Mouse (Mus musculus): ENCODE data around the gene Gm37240. TPM values are rescaled to one million over a fixed set of nuclear protein-coding genes. Genes with fewer than 3 reads are reported as not detected.

Gm37240 gene
- polyA plus RNA-seq, 1 experiment from 2014 or later: 3.0 TPM

DNA sequence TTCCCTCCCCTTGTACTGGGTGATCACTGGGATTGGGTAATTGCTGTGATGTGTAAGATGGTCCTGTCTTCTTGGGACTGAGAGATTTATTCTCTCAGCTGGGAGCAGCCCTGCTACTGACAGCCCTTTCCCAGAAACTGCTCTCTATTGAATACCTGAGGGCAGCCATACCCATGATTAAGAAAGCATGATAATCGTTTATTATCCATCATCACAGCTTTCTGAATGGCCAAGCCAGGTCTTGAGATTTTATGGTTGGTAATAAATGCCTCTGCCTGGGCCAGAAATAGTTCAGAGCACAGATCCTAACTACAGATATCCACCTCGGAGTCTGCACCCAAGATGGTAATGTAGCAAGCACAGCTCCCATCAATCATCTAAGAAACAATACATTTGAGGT lies 129.4 kb downstream of the Gm37240 start:
- no peaks in the 10 kb centered on the region for H3K27me3 ChIP-seq (ENCODE audit: insufficient read depth, poor library complexity, severe bottlenecking)
- WGBS: 54% methylated on average over 2 of the region's 2 CpGs
- H3K4me1 ChIP-seq: no peaks in the 10 kb centered on the region
- no peak overlapping the region for H3K27ac ChIP-seq
- no peak for DNase-seq (ENCODE audit: low spot score)
- no peaks in the 10 kb centered on the region for H3K9me3 ChIP-seq
- H3K4me3 ChIP-seq: no peak overlapping the region
- H3K36me3 ChIP-seq: no peaks in the 10 kb centered on the region

DNA sequence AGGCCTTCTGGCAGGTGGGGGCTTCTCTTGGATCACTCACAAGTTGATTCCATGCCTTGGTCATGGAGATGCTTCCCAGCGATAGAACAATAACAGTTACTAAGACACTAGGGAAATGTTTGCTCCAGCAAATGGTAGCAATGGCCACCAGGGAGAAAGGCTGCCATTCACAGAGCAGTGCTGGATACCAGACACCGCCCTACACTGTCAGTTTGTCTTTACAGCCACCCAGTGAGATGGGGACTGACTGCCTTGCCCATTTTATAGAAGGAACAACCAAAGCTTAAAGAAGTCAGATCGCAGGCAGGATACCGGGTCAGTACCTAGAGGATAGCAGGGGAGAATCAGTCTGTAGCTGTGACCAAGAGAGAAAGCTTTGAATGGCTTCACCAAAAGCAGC lies 129.9 kb downstream of the Gm37240 start:
- Histone ChIP-seq H3K36me3 (no peaks in the 10 kb centered on the region), H3K9me3 (no peaks in the 10 kb centered on the region), H3K27me3 (ENCODE audit: insufficient read depth, poor library complexity, severe bottlenecking) (no peaks in the 10 kb centered on the region), H3K27ac (no peak overlapping the region), H3K4me1 (no peaks in the 10 kb centered on the region), H3K4me3 (no peak overlapping the region)
- no peak for DNase-seq (ENCODE audit: low spot score)
- 85% methylated on average over 4 of the region's 4 CpGs for WGBS

DNA sequence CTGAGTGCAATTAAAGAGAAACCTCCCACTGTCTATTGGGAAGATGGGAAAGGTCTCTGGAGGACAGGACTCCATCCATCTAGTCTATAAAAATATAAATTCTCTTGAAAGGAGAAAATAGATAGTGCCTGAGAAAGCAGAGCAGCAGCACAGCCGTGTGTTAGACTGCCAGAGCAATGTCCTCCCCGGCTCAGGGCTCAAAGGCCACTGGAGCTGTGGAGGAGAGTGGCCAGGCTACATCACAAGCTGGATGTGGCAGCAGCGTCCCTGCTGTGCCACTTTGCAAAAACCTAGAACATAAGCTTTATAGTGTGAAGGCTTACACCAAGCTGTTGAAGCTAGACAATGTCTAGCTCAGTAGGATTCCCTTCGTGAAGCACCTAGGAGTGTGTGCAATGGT lies 138.0 kb downstream of the Gm37240 start:
- DNase-seq (ENCODE audit: low spot score): no peak
- Histone ChIP-seq H3K27me3 (ENCODE audit: insufficient read depth, poor library complexity, severe bottlenecking) (no peaks in the 10 kb centered on the region), H3K4me1 (peaks cover 7% of the 10 kb centered on the region), H3K27ac (no peak overlapping the region), H3K4me3 (no peak overlapping the region), H3K36me3 (no peaks in the 10 kb centered on the region), H3K9me3 (no peaks in the 10 kb centered on the region)
- 42% methylated on average over 4 of the region's 4 CpGs for WGBS

DNA sequence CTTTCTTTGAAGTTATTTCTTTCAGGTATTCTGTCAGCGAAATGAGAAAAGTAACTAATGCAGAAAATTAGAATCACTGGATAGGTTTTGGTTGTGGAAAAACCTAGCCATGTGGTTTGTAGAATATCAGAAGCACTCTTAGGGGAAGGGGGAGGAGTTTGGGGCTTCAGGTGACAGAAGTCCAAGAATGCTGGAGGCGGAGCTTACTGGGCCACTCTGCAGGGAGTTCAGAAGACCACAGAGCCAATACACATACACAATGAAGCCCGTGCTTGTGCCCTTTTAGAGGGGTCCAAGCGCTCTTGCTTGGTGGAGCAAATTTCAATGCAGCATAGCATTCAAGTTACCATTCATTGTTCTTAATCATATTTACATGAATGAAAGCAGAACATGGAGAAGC lies 138.5 kb downstream of the Gm37240 start:
- WGBS: 26% methylated on average over 4 of the region's 4 CpGs
- no peaks in the 10 kb centered on the region for H3K27me3 ChIP-seq (ENCODE audit: insufficient read depth, poor library complexity, severe bottlenecking)
- DNase-seq (ENCODE audit: low spot score): no peak
- H3K27ac ChIP-seq: no peak overlapping the region
- no peaks in the 10 kb centered on the region for H3K36me3 ChIP-seq
- H3K4me1 ChIP-seq: peaks cover 7% of the 10 kb centered on the region
- H3K4me3 ChIP-seq: no peak overlapping the region
- no peaks in the 10 kb centered on the region for H3K9me3 ChIP-seq

DNA sequence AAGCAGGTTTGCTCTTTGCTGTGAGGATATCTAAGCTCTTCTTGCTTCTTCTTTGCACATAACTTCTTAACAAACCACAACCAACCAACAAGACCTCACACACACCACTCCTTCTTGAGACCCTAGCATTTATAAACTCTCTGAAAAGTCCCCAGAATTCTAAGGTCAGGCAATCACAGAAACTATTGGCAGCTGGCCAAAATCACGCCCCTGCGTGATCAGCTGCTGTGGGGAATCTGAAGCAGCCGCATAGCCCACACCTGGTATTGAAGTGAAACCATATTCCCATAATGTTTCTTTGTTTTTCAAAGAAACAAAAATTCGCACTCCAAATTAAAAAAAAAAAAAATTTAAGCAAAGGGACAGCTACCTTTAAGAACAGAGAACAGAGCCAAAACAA lies 141.2 kb downstream of the Gm37240 start:
- no peak for DNase-seq (ENCODE audit: low spot score)
- 62% methylated on average over 4 of the region's 4 CpGs for WGBS

DNA sequence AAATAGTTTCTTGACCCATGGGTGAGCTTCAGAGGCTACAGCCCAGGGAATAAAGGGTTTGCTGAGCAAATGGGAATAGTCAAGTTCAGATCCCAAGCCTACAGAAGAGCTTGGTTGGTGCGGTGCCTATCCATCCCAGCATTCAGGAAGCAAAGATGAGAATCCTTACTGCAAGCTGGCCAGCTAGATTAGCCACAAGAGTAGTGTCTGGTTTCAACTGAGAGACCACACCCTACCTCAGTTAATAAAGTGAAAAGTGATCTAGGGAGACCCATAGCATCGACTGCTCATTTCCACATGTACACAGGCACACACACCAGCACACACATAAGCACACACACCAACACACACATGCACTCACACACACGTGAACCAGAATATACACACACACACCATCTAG lies 145.6 kb downstream of the Gm37240 start:
- no peak overlapping the region for H3K4me3 ChIP-seq
- WGBS: 72% methylated on average over 3 of the region's 3 CpGs

More for the DNA sequence above, 141.2 kb downstream of the Gm37240 start:
- H3K27ac ChIP-seq: no peak overlapping the region
- no peaks in the 10 kb centered on the region for H3K9me3 ChIP-seq
- no peak overlapping the region for H3K4me3 ChIP-seq
- H3K27me3 ChIP-seq (ENCODE audit: insufficient read depth, poor library complexity, severe bottlenecking): no peaks in the 10 kb centered on the region
- peaks cover 11% of the 10 kb centered on the region for H3K4me1 ChIP-seq
- no peaks in the 10 kb centered on the region for H3K36me3 ChIP-seq

GRCm38 (mm10) chr3:85738591-85738990 lies 148.7 kb downstream of the Gm37240 start:
- H3K4me1 ChIP-seq: 0 out of 2 replicates have a peak, but pooled peaks cover 3% of the 10 kb centered on the region
- no peaks in the 10 kb centered on the region for H3K9me3 ChIP-seq
- no peaks in the 10 kb centered on the region for H3K36me3 ChIP-seq
- no peaks in the 10 kb centered on the region for H3K27me3 ChIP-seq (ENCODE audit: insufficient read depth, poor library complexity, severe bottlenecking)
- H3K27ac ChIP-seq: no peak overlapping the region
- 75% methylated on average over 3 of the region's 3 CpGs for WGBS
- H3K4me3 ChIP-seq: no peak overlapping the region
- DNase-seq (ENCODE audit: low spot score): no peak

More for the DNA sequence above, 145.6 kb downstream of the Gm37240 start:
- Histone ChIP-seq H3K27ac (no peak overlapping the region), H3K9me3 (no peaks in the 10 kb centered on the region), H3K27me3 (ENCODE audit: insufficient read depth, poor library complexity, severe bottlenecking) (no peaks in the 10 kb centered on the region), H3K4me1 (0 out of 2 replicates have a peak, but pooled peaks cover 4% of the 10 kb centered on the region), H3K36me3 (no peaks in the 10 kb centered on the region)
- DNase-seq (ENCODE audit: low spot score): no peak

DNA sequence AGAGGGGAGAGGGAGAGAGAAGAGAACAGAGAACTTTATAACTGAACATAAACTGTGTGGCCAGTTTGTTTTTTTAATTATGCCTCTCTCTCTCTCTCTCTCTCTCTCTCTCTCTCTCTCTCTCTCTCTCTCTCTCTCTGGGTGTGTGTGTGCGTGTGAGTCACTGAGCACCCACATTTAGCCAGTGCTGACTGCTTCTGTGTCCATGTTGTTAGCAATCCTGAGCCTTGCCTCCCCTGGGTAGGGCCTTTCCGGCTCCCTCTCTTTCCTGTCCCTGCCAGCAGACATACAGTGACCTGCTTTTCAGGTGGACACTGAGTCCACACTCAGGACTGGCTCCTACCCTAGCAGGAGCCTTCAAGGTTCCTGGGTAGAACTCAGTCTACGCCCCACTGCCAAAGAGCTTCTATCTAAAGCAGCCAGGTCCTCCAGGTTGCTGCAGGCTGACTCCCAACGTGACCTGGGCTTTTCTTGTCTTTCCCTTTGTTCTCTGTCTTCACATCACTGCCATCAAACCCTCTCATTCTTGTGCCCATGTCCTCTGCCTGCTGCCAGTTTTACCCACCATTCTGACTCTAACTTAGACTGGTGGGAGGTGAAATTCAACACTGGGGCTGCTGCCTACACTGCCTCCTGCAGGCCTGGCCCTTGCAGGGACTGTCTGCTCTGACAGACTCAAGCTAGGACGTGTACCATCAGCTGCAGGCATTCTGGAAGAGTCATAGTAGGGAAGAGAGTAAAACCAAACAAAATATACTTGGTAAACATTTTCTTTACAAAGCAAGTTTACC lies 153.2 kb downstream of the Gm37240 start:
- H3K36me3 ChIP-seq: no peaks in the 10 kb centered on the region
- no peak overlapping the region for H3K27ac ChIP-seq
- H3K4me3 ChIP-seq: no peak overlapping the region

DNA sequence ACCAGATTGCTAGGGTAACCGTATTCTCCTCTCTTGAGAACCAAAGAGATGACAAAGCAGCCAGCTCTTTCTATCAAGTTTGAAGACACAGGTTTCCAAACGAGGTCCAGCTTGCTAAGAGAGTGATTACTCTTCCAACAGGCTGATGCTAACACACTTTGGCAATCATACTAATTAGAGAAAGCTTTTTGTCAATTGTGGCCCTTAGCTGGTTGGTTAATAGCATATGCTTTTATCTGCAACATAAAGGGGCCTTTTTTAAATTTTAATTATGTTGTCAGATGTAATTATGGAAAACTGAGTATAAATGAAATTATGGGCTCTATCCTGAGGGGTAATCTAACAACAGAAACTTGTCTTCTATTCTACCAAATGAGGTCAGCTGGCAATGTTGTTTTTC lies 160.1 kb downstream of the Gm37240 start:
- DNase-seq (ENCODE audit: low spot score): no peak
- H3K4me1 ChIP-seq: no peaks in the 10 kb centered on the region
- no peaks in the 10 kb centered on the region for H3K9me3 ChIP-seq
- H3K4me3 ChIP-seq: no peak overlapping the region
- H3K36me3 ChIP-seq: no peaks in the 10 kb centered on the region
- H3K27me3 ChIP-seq (ENCODE audit: insufficient read depth, poor library complexity, severe bottlenecking): no peaks in the 10 kb centered on the region
- 55% methylated on average over 2 of the region's 2 CpGs for WGBS
- no peak overlapping the region for H3K27ac ChIP-seq

More for the DNA sequence above, 153.2 kb downstream of the Gm37240 start:
- Histone ChIP-seq H3K4me1 (no peaks in the 10 kb centered on the region), H3K27me3 (ENCODE audit: insufficient read depth, poor library complexity, severe bottlenecking) (no peaks in the 10 kb centered on the region), H3K9me3 (no peaks in the 10 kb centered on the region)
- 79% methylated on average over 5 of the region's 5 CpGs for WGBS
- DNase-seq (ENCODE audit: low spot score): no peak

DNA sequence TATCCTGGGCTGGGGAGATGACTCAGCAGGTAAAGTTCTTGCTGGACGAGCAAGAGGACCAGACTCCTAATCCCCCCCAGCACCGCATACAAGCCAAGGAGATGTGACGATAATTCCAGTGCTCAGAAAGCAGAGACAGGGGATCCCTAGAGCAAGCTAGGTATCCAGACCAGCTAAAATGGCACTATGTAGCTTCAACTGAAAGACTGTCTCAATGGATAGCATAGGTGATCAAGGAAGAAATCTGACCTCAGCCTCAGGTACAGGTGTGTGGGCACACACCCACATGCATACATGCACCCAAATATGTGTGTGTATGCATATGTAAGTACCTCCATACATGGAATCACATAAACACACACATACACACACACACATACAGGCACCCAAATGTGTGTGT lies 161.3 kb downstream of the Gm37240 start:
- H3K4me3 ChIP-seq: no peak overlapping the region

DNA sequence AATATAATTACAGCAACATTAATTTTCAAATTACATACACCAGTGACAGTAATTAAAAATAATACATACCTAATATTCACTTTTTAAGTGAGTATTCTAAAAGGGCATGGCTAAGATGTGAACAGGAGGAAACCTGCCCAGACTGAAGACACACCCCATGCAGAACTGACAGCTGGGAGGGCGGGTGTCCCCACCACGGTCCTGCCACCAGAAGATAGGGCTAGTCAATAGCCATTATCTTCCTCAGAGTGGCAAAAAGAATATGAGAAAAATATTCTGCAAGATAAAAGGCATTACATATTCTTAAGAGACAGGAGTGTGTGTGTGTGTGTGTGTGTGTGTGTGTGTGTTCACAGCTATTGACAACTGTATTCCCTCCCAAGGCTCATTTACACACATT lies 162.2 kb downstream of the Gm37240 start:
- Histone ChIP-seq H3K36me3 (no peaks in the 10 kb centered on the region), H3K9me3 (no peaks in the 10 kb centered on the region), H3K27me3 (ENCODE audit: insufficient read depth, poor library complexity, severe bottlenecking) (no peaks in the 10 kb centered on the region), H3K27ac (no peak overlapping the region), H3K4me3 (no peak overlapping the region), H3K4me1 (no peaks in the 10 kb centered on the region)
- WGBS: 58% methylated on average over 2 of the region's 2 CpGs
- DNase-seq (ENCODE audit: low spot score): peak; percentile 82

More for the DNA sequence above, 161.3 kb downstream of the Gm37240 start:
- Histone ChIP-seq H3K9me3 (no peaks in the 10 kb centered on the region), H3K4me1 (no peaks in the 10 kb centered on the region), H3K36me3 (no peaks in the 10 kb centered on the region), H3K27me3 (ENCODE audit: insufficient read depth, poor library complexity, severe bottlenecking) (no peaks in the 10 kb centered on the region), H3K27ac (no peak overlapping the region)
- DNase-seq (ENCODE audit: low spot score): peak; percentile 63
- 79% methylated on average over 3 of the region's 3 CpGs for WGBS

GRCm38 (mm10) chr3:85722581-85722980 lies 164.7 kb downstream of the Gm37240 start:
- H3K27ac ChIP-seq: no peak overlapping the region
- DNase-seq (ENCODE audit: low spot score): peak; percentile 55
- no peak overlapping the region for H3K4me3 ChIP-seq
- no peaks in the 10 kb centered on the region for H3K27me3 ChIP-seq (ENCODE audit: insufficient read depth, poor library complexity, severe bottlenecking)
- 86% methylated on average over 6 of the region's 6 CpGs for WGBS
- H3K9me3 ChIP-seq: no peaks in the 10 kb centered on the region
- no peaks in the 10 kb centered on the region for H3K4me1 ChIP-seq
- H3K36me3 ChIP-seq: no peaks in the 10 kb centered on the region

- Histone ChIP-seq H3K4me1 (0 out of 2 replicates have a peak, but pooled peaks cover 1% of the 10 kb centered on the region), H3K27ac (no peak overlapping the region), H3K36me3 (no peaks in the 10 kb centered on the region), H3K9me3 (no peaks in the 10 kb centered on the region), H3K4me3 (no peak overlapping the region), H3K27me3 (ENCODE audit: insufficient read depth, poor library complexity, severe bottlenecking) (no peaks in the 10 kb centered on the region)
- DNase-seq (ENCODE audit: low spot score): no peak
- WGBS: 77% methylated on average over 4 of the region's 4 CpGs
Measured at GRCm38 (mm10) chr3:85715764-85716297, 171.5 kb downstream of the Gm37240 start.
